Mouse (Mus musculus) intestine, embryonic 16.5 days (tissue): ENCODE data around the gene Hsd17b14. TPM values are rescaled to one million over a fixed set of nuclear protein-coding genes. Genes with fewer than 3 reads are reported as not detected.

Experiments used
- ATAC-seq: fragments of 200-750 bp; cut with Nextera tagmentation; 2 replicates; pipeline ENCODE4 v1.8.0; 2017; ENCODE audit warnings: moderate TSS enrichment, moderate library complexity
- H3K27ac ChIP-seq: fragments of 300-500 bp; sonication (generic); 2 replicates; pipeline ENCODE4 v1.5.1; 2014; ENCODE audit warnings: mild to moderate bottlenecking, low read length
- H3K27me3 ChIP-seq: fragments of 300-500 bp; sonication (generic); replicated peaks from 2 replicates; pipeline ENCODE4 v1.6.1; 2014; ENCODE audit warnings: low read length, control low read depth, mixed read lengths; ENCODE audit not compliant: control insufficient read depth, insufficient read depth
- H3K36me3 ChIP-seq: fragments of 300-500 bp; sonication (generic); 2 replicates; pipeline ENCODE4 v1.6.1; 2014; ENCODE audit warnings: low read length, control low read depth; ENCODE audit not compliant: control insufficient read depth, insufficient read depth
- H3K4me1 ChIP-seq: fragments of 300-500 bp; sonication (generic); 2 replicates; pipeline ENCODE4 v1.6.1; 2014; ENCODE audit warnings: low read length, control low read depth, mixed read lengths; ENCODE audit not compliant: control insufficient read depth, insufficient read depth
- H3K4me2 ChIP-seq: fragments of 300-500 bp; sonication (generic); 2 replicates; pipeline ENCODE4 v1.6.1; 2014; ENCODE audit warnings: low read depth, low read length, control low read depth
- H3K4me3 ChIP-seq: fragments of 300-500 bp; sonication (generic); 2 replicates; pipeline ENCODE4 v1.5.1; 2014; ENCODE audit warnings: mild to moderate bottlenecking, low read length
- H3K9ac ChIP-seq: fragments of 300-500 bp; sonication (generic); 2 replicates; pipeline ENCODE4 v1.6.1; 2014; ENCODE audit warnings: low read depth, low read length
- H3K9me3 ChIP-seq: fragments of 300-500 bp; sonication (generic); 2 replicates; pipeline ENCODE4 v1.6.1; 2016; ENCODE audit warnings: low read length, control low read depth; ENCODE audit not compliant: control insufficient read depth
- whole genome bisulfite sequencing: fragments of 180-500 bp; shearing (Covaris S2); extraction: QIAGEN DNeasy Blood & Tissue Kit; methylation state at CpG from one replicate; pipeline ENCODE4 v1.1.7; 2014; 5-methylcytosine and 5-hydroxymethylcytosine counted together
- polyA plus RNA-seq: library from polyadenylated mRNA; unstranded; fragments of >200 nt; fragmentation: Nextera tagmentation; extraction: Ambion mirVana; gene quantifications from 2 replicates; pipeline ENCODE4 v1.2.1, GENCODE M21; 2015

Hsd17b14 gene
- polyA plus RNA-seq, 1 experiment from 2014 or later = 3.3 TPM

DNA sequence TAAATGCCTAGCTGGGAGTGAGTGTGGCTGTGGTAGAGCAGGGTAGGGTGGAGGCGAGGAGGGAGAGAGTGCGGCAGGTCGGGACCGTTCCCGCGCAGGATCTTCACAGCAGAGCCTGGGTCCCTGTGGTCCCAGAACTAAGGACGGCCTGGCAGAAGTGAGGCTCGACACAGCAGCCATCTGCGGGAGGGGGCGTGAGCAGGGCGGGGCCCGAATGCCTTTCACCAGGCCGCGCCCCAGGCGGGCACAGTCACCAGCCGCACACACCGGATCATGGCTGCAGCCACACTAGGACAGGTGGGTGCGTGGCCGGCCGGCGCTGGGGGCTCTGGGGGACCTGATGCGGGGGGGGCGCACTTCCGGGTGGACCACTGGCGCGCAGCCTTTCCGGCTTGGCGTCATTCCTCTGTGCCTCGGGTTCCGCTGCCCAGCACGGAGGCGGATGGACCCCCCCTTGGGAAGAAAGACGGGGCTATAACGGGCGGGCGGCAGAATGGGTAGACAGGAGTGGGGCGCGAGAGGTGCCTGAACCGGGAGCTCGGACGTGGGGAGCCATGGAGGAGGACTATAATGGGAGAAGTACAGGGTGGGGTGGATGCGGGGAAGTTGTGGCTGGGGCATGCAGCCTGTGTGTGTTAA is 15.5 kb downstream of the Hsd17b14 start, which contains the start of gene Bcat2:
TSS of gene Bcat2 (plus strand) at position 51 of the 639 bp plus-strand sequence.
- Histone ChIP-seq H3K9ac (peak within 1 kb of the TSS; percentile 83), H3K27me3 (no peaks in the 10 kb centered on the region), H3K4me3 (peak within 1 kb of the TSS; percentile 60), H3K4me2 (peak within 1 kb of the TSS; percentile 63), H3K9me3 (no peaks in the 10 kb centered on the region), H3K27ac (peak within 1 kb of the TSS; percentile 89), H3K36me3 (0 out of 2 replicates have a peak, but pooled peaks cover under 1% of the 10 kb centered on the region), H3K4me1 (peaks cover 28% of the 10 kb centered on the region)
- WGBS = 3% methylated on average over 42 of the region's 42 CpGs
- ATAC-seq = peak; percentile 31

- Histone ChIP-seq H3K4me3 (no peak overlapping the region), H3K27me3 (no peaks in the 10 kb centered on the region), H3K27ac (no peak overlapping the region), H3K9me3 (no peaks in the 10 kb centered on the region), H3K4me2 (no peak overlapping the region), H3K9ac (no peak overlapping the region), H3K36me3 (0 out of 2 replicates have a peak, but pooled peaks cover 5% of the 10 kb centered on the region), H3K4me1 (peaks cover 34% of the 10 kb centered on the region)
- WGBS = 42% methylated on average over 1 of the region's 1 CpGs
- ATAC-seq = no peak
Observed at GRCm38 (mm10) chr7:45571966-45572365, 17.3 kb downstream of the Hsd17b14 start.

GRCm38 (mm10) chr7:45573954-45574353 is 19.3 kb downstream of the Hsd17b14 start:
- WGBS = 69% methylated on average over 8 of the region's 8 CpGs
- Histone ChIP-seq H3K27me3 (no peaks in the 10 kb centered on the region), H3K36me3 (peaks cover 5% of the 10 kb centered on the region; the same call in 1 of the 2 replicates), H3K9ac (peak overlapping the region; percentile 58; the same call in 1 of the 2 replicates), H3K4me3 (peak overlapping the region; percentile 47), H3K27ac (no peak overlapping the region), H3K4me1 (peaks cover 30% of the 10 kb centered on the region), H3K4me2 (peak overlapping the region; percentile 52), H3K9me3 (no peaks in the 10 kb centered on the region)
- no peak for ATAC-seq

DNA sequence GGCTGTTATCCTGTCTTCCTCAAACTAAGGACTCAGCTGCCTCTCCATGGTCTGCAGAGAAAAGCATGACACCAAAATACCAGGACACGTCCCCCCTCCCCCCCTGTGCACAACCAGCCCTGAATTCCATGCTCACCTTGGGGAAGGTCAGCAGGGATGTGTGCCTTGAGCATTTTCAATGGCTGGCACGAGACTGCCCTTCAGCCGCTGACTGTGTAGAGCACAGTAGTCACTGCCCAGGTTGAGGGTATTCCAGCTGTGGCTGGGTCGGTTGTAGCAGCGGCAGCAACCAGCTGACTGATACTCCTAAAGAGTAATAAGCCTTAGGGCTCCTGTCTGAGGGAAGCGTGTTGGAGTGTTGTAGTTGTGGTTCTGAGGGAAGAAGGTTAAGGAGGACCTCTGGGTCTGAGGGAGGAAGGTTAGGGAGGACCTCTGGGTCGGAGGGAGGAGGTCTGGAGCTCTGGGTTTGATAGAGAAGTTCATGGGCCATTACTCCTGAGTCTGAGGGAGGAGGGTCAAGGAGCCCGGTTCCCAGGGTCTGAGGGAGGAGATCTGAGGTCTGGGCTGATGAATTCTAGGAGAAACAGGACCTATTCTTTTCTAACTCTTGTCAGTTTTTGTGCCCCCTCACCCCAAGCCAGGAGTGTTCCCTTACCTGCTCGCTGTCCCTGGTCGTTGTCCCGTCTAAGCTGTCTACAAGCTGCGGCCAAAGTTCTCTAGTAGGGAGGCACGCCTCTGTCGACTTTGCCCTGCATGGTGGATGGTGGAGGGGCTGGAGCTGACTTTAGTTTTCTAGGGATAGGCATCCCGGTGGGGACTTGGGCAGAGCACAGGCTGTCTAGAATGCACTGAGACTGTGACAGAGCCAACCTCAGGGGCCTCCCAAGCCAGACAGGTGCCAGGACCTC is 20.0 kb downstream of the Hsd17b14 start:
- H3K4me2 ChIP-seq = peak overlapping the region; percentile 52
- peak overlapping the region; percentile 47 for H3K4me3 ChIP-seq
- ATAC-seq = peak; percentile 87
- H3K27ac ChIP-seq = peak overlapping the region; percentile 63
- peak overlapping the region; percentile 58 for H3K9ac ChIP-seq
- H3K4me1 ChIP-seq = peaks cover 30% of the 10 kb centered on the region
- peaks cover 5% of the 10 kb centered on the region; the same call in 1 of the 2 replicates for H3K36me3 ChIP-seq
- H3K27me3 ChIP-seq = no peaks in the 10 kb centered on the region
- 69% methylated on average over 15 of the region's 15 CpGs for WGBS
- no peaks in the 10 kb centered on the region for H3K9me3 ChIP-seq

DNA sequence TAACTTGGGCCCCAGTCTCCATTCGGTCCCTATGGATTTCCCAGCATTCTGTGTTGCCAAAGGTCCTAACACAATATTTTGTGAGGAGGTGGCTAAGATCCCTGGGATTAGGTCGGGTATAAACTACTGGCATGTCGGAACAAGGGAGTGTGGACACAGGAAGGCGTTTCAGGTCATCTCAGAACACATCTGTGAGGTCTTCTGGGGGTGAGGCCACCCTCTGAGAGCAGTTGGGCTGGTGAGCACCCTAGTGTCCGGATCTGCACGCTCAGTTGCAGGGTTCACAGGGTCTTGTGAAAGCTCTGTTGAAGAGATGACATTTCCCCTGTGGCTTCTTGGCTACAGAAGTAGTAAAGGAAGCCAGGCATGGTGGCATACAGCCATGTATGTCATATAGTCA is 31.2 kb downstream of the Hsd17b14 start:
- no peaks in the 10 kb centered on the region for H3K9me3 ChIP-seq
- H3K9ac ChIP-seq = no peak overlapping the region
- 89% methylated on average over 6 of the region's 6 CpGs for WGBS

GRCm38 (mm10) chr7:45587631-45588592 is 33.2 kb downstream of the Hsd17b14 start:
- ATAC-seq = no peak
- WGBS = 93% methylated on average over 23 of the region's 23 CpGs

More for the DNA sequence above, 31.2 kb downstream of the Hsd17b14 start:
- no peak for ATAC-seq
- no peaks in the 10 kb centered on the region for H3K27me3 ChIP-seq
- H3K36me3 ChIP-seq = peaks cover 3% of the 10 kb centered on the region
- no peaks in the 10 kb centered on the region for H3K4me1 ChIP-seq
- H3K27ac ChIP-seq = no peak overlapping the region
- H3K4me2 ChIP-seq = no peak overlapping the region
- H3K4me3 ChIP-seq = no peak overlapping the region

GRCm38 (mm10) chr7:45589173-45589572 is 34.5 kb downstream of the Hsd17b14 start:
- H3K4me2 ChIP-seq = peak overlapping the region; percentile 52
- H3K4me3 ChIP-seq = peak overlapping the region; percentile 40
- no peaks in the 10 kb centered on the region for H3K27me3 ChIP-seq
- peak; percentile 97 for ATAC-seq
- 4% methylated on average over 19 of the region's 19 CpGs for WGBS
- H3K9me3 ChIP-seq = no peaks in the 10 kb centered on the region
- H3K36me3 ChIP-seq = peaks cover 3% of the 10 kb centered on the region
- peak overlapping the region; percentile 36; the same call in 1 of the 2 replicates for H3K9ac ChIP-seq
- no peak overlapping the region for H3K27ac ChIP-seq
- no peaks in the 10 kb centered on the region for H3K4me1 ChIP-seq

More at GRCm38 (mm10) chr7:45587631-45588592, 33.2 kb downstream of the Hsd17b14 start:
- Histone ChIP-seq H3K27ac (no peak overlapping the region), H3K4me3 (no peak overlapping the region), H3K9me3 (no peaks in the 10 kb centered on the region), H3K4me2 (no peak overlapping the region), H3K27me3 (no peaks in the 10 kb centered on the region), H3K36me3 (peaks cover 3% of the 10 kb centered on the region), H3K9ac (no peak overlapping the region), H3K4me1 (no peaks in the 10 kb centered on the region)

DNA sequence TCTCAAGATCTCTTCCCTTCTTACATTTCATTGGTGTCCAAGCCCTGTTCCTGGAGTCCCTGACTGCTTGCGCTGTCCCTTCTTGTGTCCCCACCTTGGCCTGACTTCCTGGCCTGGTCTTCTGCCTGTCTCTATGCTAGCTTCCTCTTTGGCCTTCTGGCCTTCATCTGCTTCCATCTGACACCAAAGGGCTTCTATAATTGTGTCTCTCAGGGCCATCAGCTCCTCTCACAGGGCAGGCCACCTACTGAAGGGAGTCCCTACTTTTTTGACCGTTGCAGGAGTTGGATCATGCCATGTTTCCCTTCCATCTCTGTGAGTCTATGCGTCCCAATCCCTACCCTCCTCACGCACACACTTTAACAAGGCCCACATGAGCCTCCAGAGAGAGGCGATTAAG is 35.2 kb downstream of the Hsd17b14 start:
- WGBS = 92% methylated on average over 5 of the region's 5 CpGs
- ATAC-seq = no peak
- Histone ChIP-seq H3K9me3 (no peaks in the 10 kb centered on the region), H3K4me2 (no peak overlapping the region), H3K36me3 (peaks cover 3% of the 10 kb centered on the region), H3K27me3 (no peaks in the 10 kb centered on the region), H3K9ac (no peak overlapping the region), H3K4me1 (no peaks in the 10 kb centered on the region), H3K4me3 (no peak overlapping the region), H3K27ac (no peak overlapping the region)
